Mouse (Mus musculus): ENCODE measurements around the gene Hadhb.
"Not testable (repeated sequence)": the region's sequence is repeated elsewhere in the genome, so short reads cannot be mapped to it uniquely, and the experiment has no call there.

Hadhb gene

DNA sequence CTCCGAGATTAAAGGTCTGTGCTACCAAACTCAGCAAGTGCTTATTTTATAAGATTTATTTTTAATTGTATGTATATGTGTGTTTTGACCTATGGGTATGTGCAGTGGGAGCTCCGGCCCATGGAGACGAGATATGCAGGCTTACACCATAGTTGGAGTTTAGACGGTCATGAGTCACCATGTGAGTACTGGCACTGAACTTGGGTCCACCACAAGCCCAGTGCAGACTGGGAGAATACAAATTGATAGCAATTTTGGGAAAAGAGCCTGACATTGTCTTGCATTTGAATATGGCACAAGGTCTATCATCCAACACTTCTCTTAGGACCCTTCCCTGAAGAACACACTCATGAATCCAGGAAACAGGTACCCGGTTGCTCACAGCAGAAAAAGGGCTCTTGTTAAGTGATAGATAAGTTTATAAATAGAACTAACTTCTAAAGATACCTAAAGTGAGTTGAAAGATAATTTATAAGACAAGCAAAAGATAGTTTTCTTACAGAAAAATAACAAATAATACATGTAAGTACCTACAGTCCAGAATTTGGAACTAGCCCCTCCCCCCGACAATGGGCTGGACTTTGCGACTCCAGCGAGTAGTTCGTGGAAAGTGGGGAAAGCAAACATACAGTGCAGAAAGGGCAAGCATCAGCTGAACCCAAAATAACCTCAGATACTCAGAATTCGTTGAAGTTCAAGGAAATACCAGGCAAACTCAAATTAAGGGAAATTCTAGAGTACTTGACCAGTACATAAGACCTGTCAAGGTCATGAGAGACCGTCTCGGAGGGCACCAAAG lies 32.8 kb downstream of the Hadhb start:
- DNase-seq, result no peak

DNA sequence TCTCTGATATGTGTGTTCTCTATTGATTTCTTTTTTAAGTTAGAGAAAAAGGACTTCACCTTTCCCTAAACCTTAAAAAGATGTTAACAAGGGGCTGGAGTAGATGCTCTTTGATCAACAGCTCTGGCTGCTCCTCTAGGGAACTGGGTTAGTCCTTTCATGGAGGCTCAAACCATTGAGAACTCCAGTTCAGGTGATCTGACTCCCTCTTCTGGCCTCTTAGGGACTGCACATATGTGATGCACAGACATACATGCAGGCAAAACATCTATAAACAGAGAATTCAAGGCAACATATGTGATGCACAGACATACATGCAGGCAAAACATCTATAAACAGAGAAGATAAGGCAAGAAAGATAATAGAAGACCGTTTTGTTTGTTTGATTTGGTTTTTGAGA lies 37.4 kb downstream of the Hadhb start:
- no peak for DNase-seq

DNA sequence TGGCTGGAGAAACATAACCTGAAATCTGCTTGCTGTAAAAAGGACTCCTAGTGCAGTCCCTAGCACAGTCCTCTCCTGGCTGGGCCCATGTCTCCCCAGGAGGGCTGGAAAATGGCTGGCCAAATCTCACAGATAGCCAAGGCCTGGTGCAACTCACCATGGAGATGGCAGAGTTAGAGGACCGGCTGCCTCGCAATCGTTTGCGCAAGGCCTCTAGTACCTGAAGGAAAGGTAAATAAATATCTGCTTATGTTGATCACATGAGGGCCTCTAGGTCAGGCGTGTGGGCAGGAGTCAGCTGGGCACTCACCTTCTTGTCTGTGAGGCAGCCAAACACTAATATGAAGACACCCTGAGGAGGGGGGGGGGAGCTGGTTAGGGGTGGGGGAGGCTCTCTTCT lies 40.3 kb downstream of the Hadhb start:
- DNase-seq, result no peak

DNA sequence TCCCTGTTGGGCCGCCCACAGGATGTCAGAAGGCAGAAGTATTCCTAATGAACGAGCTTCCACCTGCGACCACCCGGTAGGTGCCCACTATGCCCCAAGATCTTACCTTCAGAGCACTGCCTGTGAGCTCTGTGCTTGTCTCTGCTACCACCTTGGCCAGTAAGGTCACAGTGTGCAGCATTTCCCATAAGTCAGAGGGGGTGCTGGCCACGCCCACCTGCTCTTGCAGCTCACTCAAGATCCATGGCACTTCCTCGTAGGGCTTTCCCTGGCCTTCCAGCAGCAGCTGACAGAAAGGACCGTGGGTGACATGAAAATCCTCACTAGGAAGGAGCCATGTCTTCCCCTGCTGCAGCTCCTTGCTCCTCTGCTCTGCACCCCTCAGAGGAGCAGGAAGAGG lies 43.2 kb downstream of the Hadhb start:
- DNase-seq, result no peak

DNA sequence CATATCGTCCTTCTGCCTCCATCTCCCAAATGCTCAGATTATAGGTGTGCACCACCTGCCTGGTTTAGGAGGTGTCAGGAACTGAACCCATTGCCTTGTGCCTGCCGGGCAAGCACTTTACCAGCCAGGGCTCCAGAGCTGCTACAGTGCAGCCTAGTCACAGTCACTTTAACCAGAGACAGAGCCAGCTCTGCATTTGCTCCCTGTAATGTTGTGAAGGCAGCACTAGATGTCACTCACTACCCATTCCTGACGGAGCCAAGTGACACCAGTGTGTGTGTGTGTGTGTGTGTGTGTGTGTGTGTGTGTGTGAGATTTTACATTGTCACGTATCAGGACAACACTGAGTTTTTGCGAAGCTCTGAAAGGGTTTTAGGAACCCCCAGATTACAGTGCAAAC lies 46.5 kb downstream of the Hadhb start:
- DNase-seq, result peak; percentile 41

DNA sequence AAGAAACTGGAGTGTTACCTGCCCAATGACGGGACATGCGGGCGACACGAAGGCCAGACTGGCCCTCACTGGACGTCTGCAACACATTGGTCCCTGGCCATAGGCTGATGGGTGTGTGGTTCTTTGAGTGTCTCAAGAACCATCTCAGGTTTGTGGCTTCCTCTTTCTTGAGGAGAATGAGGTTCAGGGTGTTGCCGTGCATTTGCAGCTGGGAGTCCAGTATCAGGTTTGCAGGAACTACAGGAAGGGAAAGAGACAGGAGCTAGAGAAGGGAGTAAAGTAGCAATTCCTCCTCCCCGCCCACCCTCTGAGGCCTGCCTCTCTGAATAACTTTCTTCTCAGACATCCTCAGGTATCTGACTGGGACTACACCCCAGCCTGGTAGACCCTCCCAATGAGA lies 47.2 kb downstream of the Hadhb start:
- DNase-seq, result no peak

DNA sequence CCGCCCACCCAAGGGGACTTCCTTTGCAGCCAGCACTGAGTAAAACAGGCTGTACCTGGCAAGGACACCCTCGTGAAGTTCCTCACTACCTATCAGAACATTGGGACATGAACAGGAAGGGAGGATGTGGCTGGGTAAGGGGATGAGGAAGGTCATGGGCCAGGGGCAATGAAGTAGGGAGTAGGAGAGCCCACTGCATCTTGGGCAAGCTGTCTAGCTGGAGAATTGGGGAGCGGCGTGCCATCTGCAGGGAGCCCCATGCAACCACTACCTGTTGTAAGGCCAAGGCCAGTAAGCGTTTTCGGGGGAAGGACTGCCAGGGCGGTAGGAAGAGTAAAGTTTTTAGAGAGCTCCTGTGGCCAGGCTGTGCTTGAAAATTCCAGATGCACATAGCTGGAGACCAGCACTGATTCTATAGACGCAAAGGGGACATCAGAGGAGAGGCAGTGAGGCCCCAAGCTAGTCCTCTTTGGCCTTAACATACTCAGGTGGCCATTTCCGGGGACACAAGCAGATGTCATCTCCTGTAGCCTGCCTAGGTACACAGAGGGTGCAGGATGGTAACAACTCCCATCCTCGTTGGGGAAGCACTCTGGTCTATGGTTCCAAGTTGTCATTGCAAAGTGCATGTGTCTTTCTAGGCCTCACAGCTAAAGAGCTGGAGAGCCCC lies 48.3 kb downstream of the Hadhb start:
- no peak for DNase-seq

DNA sequence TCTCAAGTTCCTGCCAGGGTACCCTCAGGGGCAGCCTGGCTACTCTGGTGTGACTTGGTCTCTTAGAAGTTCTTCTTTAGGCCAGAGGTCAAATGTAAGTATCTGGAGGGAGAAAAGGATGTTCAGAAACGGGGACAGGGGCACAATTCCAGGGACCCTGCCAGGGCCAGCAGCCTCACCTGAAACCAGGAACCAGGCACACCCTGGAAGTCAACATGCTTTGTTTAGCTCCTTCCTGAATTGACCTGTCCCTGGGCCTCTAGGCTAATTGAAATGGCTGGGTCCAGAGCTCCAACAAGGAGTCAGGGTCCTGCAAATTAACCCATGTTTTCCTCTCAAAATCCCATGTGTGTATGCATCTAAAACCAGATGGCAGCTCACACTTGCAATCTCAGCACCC lies 49.4 kb downstream of the Hadhb start:
- DNase-seq, result no peak

DNA sequence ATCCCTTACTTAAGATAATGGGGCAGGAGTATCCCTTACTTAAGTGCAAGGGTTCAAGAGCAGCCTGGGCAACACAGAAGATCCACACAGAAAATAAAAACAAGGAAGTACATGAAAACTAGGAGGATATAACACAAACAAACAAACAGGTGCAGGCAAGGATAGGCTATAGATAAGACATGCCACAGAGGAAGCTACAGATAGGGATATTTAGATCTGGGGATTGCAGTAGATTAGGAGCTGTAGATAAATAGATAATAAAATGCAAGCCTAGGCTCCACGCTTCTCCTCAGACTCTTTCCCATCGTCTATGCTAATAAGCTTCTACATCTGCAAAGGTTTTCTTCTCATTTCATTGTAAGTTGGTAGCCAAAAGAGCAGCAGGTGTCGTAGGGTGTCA lies 50.0 kb downstream of the Hadhb start:
- DNase-seq, result no peak

DNA sequence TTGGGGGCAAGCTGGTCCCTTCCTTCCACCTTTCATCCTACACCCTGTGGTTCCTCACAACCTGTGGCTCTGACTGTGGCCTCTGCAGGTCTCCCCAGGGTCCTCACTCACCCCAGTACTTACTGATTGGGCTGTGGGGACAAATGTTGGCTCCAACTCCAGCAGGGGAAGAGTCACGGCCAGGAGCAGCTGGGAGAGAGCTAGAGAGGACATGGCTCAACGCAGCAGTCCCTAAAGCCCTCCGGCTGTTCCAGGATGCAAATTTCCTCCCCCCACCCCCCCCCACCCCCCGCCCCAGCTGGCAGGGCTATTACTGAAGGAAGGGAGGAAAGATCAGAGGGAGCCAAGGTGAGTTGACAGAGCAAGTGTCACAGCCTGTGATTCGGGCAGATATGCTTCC lies 50.4 kb downstream of the Hadhb start, which contains the start of gene Adgrf3:
Gene Adgrf3, minus strand, starts transcription at position 230 of the 400 bp plus-strand sequence.
- DNase-seq, result no peak

DNA sequence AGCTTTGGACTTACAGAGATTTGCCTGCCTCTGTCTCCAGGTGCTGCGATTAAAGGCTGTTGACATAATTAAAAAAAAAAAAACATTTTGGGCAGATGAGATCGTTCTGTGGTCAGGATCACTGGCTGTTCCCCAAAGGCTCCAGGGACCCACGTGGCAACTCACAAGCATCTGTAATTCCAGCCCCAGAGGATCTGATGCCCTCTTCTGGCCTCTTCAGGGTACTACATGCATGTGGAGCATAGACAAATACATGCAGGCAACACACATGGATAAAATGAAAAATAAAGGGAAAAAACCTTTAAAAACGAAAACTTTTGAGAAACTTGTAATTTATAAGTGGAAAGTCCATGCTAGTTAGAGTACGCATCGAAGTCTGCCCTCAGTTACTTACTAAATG lies 52.2 kb downstream of the Hadhb start:
- DNase-seq, result no peak

DNA sequence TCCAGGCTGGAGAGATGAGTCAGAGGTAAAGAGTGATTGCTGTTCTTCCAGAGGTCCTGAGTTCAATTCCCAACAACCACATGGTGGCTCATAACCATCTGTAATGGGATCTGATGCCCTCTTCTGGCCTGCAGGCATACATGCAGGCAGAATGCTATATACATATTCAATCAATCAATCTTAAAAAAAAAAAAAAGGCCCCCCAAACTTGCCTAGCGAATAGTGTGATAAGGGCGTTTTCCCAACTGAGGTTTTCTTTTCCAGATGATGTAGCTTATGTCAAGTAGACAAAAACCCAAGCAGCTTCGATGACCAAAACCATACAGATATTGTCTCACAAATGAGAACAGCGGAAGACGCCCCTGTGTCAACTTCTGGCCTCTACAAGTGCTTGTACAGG lies 55.7 kb downstream of the Hadhb start:
- DNase-seq, result not testable (repeated sequence)

DNA sequence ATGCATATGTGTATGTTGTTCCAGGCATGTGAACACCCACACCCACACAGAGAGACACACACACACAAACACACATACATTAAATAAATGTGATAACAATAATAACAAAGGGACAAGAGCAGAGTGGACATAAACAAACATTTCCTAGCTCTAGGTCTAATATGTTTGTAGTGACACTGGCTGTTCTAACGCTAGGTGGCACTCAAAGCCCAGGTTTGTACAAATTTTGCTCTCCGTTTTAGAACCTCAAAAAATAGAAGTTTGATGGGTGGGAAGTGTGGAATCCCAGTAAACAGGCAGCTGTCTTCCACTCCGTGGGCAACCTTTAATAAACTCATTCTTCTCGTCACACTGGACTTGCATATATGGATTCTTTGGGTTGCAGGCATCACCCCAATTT lies 59.8 kb downstream of the Hadhb start:
- peak; percentile 40 for DNase-seq

DNA sequence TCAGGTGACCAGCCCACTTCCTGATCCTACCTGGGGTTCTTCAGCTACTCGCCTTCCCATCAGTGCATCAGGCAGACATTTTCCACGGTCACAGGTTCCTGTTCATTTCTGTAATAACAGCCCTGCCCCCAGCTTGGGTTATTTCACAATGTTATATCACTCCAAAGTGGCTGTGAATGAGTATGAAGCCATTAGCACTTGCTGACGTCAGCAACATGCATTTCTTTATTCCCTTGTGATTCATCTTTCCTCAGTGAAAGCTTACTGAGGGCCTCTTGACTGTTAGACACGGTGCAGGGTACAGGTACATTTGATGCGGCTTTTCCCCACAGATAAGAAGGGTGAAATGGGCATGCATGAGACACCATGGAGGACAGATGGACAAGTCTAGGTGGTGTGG lies 60.9 kb downstream of the Hadhb start:
- DNase-seq, result no peak

DNA sequence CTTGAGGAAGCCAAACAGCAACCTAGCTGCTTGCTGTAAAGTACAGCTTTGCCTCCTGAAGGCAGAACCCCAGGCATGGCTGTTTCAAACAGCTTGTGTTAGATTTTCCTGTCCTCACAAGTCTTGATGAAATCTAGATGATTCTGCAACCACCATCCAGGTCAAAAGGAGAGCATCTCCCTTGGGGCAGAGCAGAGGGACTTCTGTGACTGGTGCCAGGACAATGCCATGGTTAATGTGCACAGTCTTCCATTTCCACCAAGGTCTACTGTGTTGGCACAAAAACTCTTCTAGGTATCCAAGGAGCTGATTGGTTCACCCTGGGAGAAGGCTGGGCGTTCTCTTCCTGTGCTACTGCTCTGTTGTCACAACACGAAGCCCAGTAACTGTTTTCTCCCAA lies 64.7 kb downstream of the Hadhb start:
- no peak for DNase-seq

DNA sequence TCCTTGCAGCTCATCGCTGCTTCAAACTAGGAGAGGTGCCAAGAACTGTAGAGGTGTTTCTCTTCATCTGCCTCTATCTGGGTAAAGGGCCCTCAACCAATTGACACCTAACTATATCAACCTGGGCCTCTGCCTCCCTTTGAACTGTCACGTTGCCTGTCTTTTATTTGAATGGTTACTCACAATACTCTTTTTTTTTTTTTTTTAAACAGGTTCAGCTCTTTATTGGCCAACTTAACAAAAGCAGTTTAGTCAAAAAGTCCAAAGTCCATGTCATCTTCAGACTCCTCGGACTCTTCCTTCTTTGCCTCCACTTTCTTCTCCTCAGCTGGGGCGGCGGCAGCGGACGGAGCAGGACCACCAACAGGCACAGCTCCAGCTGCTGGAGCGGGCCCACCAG lies 65.6 kb downstream of the Hadhb start:
- no peak for DNase-seq

DNA sequence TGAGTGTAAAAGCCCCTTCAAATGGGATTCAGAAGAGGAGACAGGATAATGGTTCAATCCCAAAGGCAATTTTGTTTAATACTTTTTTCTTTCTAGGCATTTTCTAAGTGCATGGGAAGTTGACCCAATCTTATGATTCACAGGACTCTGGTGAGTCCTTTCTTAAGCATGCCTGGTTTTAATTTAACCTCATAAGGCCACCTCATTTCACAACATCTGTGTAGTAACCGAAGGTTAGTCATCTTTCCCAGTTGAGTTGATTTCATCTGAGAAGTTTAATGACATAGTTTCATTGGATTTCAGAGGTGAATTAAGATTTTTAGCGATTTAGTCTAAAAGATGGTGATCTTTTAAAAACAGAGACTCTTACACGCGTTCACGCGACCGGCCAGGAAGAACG lies 67.6 kb downstream of the Hadhb start:
- no peak for DNase-seq

DNA sequence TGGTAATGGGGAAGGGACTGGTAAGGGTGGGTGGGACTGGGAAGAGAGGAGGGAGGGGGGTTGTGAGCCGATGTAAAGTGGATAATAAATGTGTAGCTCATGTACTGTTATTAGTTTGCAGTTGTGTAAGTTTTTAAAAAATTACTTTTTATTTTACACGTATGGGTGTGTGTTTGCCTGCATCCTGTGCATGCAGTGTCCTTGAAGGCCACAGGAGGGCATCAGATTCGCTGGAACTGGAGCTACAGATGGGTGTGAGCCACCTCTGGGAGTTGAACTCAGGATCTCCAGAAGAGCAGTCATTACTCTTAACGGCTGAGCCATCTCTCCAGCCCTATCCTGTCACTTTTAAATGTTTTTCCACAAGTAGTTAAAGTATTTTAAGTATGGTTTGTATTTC lies 75.9 kb downstream of the Hadhb start:
- peak; percentile 18 for DNase-seq

DNA sequence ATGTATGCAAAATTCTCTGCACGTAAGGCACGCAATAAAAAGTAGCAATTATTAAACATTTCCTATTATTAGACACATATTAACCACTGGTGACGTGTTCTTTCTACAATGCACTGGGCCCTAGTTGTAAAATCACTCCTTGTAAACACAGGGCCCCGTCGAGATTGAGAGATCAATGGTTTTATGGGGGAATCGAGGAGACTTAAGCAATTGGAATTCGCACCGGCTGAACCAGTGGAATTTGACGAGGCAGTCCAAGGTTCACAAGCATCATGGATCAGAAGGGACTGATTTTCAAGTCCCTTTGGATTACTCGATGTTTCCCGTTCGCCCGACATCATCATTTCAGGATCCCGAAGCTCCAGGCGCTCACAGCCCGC lies 76.8 kb downstream of the Hadhb start:
- no peak for DNase-seq

DNA sequence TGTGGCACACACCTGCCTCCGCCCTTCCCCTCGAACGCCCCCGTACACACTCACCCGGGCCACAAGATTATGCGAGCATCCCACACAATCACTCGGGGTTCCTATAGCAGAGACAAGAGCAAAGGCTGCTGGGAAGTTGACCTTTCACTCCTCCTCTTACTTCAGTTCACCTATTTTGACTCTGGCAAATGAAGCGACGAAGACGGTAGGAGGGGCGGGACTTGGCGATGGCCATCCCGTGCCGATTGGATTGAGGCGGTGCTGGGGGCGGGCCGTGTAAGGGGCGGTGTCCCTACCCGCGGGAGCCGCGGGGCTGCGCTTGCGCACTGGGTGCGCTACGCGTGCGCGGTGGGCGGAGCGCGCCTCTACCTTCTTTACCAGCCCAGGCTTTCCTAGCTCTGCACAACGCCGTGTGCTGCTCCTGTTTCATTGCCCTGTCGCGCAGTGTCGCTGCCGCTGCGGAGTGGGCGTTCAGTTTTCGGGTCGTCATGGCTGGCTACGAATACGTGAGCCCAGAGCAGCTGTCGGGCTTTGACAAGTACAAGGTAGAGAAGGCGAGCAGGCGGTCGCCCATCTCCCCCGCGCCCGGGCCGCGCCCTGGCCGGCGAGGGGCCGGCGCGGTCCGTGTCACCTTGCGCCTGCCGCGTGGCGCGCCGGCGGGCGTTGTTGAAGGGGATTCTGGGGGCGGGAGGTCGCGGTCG lies 77.4 kb downstream of the Hadhb start, which contains the start of gene Selenoi:
Gene Selenoi, plus strand, starts transcription at position 311 of the 701 bp plus-strand sequence.
- DNase-seq, result peak; percentile 100

DNA sequence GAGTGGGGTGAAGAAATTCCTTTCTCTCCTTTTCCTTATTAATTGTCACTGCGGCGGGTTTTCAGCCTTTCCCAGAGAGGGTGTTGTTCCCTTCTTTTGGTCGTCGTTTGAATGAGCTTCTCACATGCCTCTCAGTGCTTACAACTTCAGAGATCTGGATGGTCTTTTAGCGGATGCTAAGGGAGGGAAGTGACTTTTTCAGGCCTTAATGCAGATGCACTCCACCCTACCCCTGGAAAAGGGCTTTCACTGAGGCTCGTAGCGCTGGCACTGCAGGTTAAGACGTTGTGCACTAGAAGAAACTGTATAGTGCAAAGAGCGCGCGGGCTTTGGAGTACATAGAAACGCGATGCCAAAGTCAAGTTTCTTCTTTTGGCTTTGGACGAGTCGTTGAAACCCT lies 78.0 kb downstream of the Hadhb start:
- peak; percentile 26 for DNase-seq

DNA sequence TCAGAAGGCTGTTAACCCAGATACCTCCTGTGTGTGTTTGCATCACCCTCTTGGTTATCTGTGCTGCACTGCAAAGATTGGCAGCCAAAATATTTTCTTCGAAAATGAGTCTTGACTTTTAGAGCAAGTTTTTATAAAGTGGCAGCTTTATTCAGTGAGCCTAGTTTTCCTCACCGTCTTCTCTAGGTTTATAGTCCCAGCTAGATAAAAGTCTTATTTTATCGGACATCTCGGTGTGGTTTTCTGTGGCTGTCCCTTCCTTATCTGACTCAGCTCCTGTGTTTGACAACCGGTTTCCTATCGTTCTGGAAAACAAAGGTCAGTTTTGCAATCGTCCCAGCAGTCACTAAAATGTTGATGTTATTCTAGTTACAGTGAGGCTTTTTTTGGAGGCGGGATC lies 78.9 kb downstream of the Hadhb start:
- no peak for DNase-seq

Measured in right cerebral cortex, adult 18-20 months (tissue).